Mouse (Mus musculus): Measurements from ENCODE around the gene Atg5. TPM values are rescaled to one million over a fixed set of nuclear protein-coding genes. Genes with fewer than 3 reads are reported as not detected.

Atg5 gene
- polyA plus RNA-seq, 1 experiment: 28.7 TPM

- no peak for TF ChIP-seq CTCF (IDR thresholded peaks at IDR 0.05; ENCODE audit: low read depth, low read length)
- TF ChIP-seq POLR2A (IDR thresholded peaks at IDR 0.05; ENCODE audit: insufficient read depth, low read length): no peak
- no peak for TF ChIP-seq EP300 (IDR thresholded peaks at IDR 0.05; ENCODE audit: insufficient read depth, low read depth, low read length)
- Histone ChIP-seq H3K27me3 (ENCODE audit: control insufficient read depth, insufficient read depth, low read length, poor library complexity, severe bottlenecking) (no peaks in the 10 kb centered on the region), H3K27ac (ENCODE audit: insufficient read depth, low read length) (no peak overlapping the region), H3K4me3 (ENCODE audit: low read depth, low read length) (no peak overlapping the region), H3K4me1 (ENCODE audit: control insufficient read depth, insufficient read depth, low read length) (no peaks in the 10 kb centered on the region), H3K9ac (ENCODE audit: low read depth, poor library complexity, severe bottlenecking) (no peak overlapping the region), H3K9me3 (replicated peaks; ENCODE audit: control insufficient read depth, insufficient read depth, low read length, poor library complexity, severe bottlenecking) (no peaks in the 10 kb centered on the region), H3K36me3 (ENCODE audit: control insufficient read depth, insufficient read depth, low read length, poor library complexity, severe bottlenecking) (peaks cover 14% of the 10 kb centered on the region)
Observed at GRCm38 (mm10) chr10:44348474-44349415, 80.6 kb downstream of the Atg5 start.

GRCm38 (mm10) chr10:44353467-44353866 lies 85.3 kb downstream of the Atg5 start:
- peaks cover 2% of the 10 kb centered on the region; the same call in 1 of the 2 replicates for H3K36me3 ChIP-seq (ENCODE audit: control insufficient read depth, insufficient read depth, low read length, poor library complexity, severe bottlenecking)
- H3K27ac ChIP-seq (ENCODE audit: insufficient read depth, low read length): no peak overlapping the region
- H3K4me1 ChIP-seq (ENCODE audit: control insufficient read depth, insufficient read depth, low read length): peaks cover 2% of the 10 kb centered on the region
- H3K4me3 ChIP-seq (ENCODE audit: low read depth, low read length): no peak overlapping the region
- H3K27me3 ChIP-seq (ENCODE audit: control insufficient read depth, insufficient read depth, low read length, poor library complexity, severe bottlenecking): no peaks in the 10 kb centered on the region
- no peaks in the 10 kb centered on the region for H3K9me3 ChIP-seq (replicated peaks; ENCODE audit: control insufficient read depth, insufficient read depth, low read length, poor library complexity, severe bottlenecking)
- no peak for TF ChIP-seq EP300 (IDR thresholded peaks at IDR 0.05; ENCODE audit: insufficient read depth, low read depth, low read length)
- TF ChIP-seq CTCF (IDR thresholded peaks at IDR 0.05; ENCODE audit: low read depth, low read length): no peak
- TF ChIP-seq POLR2A (IDR thresholded peaks at IDR 0.05; ENCODE audit: insufficient read depth, low read length): no peak
- H3K9ac ChIP-seq (ENCODE audit: low read depth, poor library complexity, severe bottlenecking): no peak overlapping the region

GRCm38 (mm10) chr10:44354393-44354792 lies 86.2 kb downstream of the Atg5 start:
- H3K36me3 ChIP-seq (ENCODE audit: control insufficient read depth, insufficient read depth, low read length, poor library complexity, severe bottlenecking): no peaks in the 10 kb centered on the region; the same call in 1 of the 2 replicates
- no peak overlapping the region for H3K27ac ChIP-seq (ENCODE audit: insufficient read depth, low read length)
- TF ChIP-seq POLR2A (IDR thresholded peaks at IDR 0.05; ENCODE audit: insufficient read depth, low read length): no peak
- TF ChIP-seq EP300 (IDR thresholded peaks at IDR 0.05; ENCODE audit: insufficient read depth, low read depth, low read length): no peak
- TF ChIP-seq CTCF (IDR thresholded peaks at IDR 0.05; ENCODE audit: low read depth, low read length): no peak
- H3K4me1 ChIP-seq (ENCODE audit: control insufficient read depth, insufficient read depth, low read length): peaks cover 2% of the 10 kb centered on the region
- H3K9ac ChIP-seq (ENCODE audit: low read depth, poor library complexity, severe bottlenecking): no peak overlapping the region
- no peaks in the 10 kb centered on the region for H3K9me3 ChIP-seq (replicated peaks; ENCODE audit: control insufficient read depth, insufficient read depth, low read length, poor library complexity, severe bottlenecking)
- H3K27me3 ChIP-seq (ENCODE audit: control insufficient read depth, insufficient read depth, low read length, poor library complexity, severe bottlenecking): no peaks in the 10 kb centered on the region
- no peak overlapping the region for H3K4me3 ChIP-seq (ENCODE audit: low read depth, low read length)

GRCm38 (mm10) chr10:44355216-44355615 lies 87.1 kb downstream of the Atg5 start:
- no peak overlapping the region for H3K9ac ChIP-seq (ENCODE audit: low read depth, poor library complexity, severe bottlenecking)
- no peak overlapping the region for H3K4me3 ChIP-seq (ENCODE audit: low read depth, low read length)
- H3K27me3 ChIP-seq (ENCODE audit: control insufficient read depth, insufficient read depth, low read length, poor library complexity, severe bottlenecking): no peaks in the 10 kb centered on the region
- H3K36me3 ChIP-seq (ENCODE audit: control insufficient read depth, insufficient read depth, low read length, poor library complexity, severe bottlenecking): no peaks in the 10 kb centered on the region; the same call in 1 of the 2 replicates
- H3K27ac ChIP-seq (ENCODE audit: insufficient read depth, low read length): no peak overlapping the region
- H3K4me1 ChIP-seq (ENCODE audit: control insufficient read depth, insufficient read depth, low read length): peaks cover 2% of the 10 kb centered on the region
- no peak for TF ChIP-seq EP300 (IDR thresholded peaks at IDR 0.05; ENCODE audit: insufficient read depth, low read depth, low read length)
- no peak for TF ChIP-seq POLR2A (IDR thresholded peaks at IDR 0.05; ENCODE audit: insufficient read depth, low read length)
- TF ChIP-seq CTCF (IDR thresholded peaks at IDR 0.05; ENCODE audit: low read depth, low read length): no peak
- H3K9me3 ChIP-seq (replicated peaks; ENCODE audit: control insufficient read depth, insufficient read depth, low read length, poor library complexity, severe bottlenecking): no peaks in the 10 kb centered on the region

- no peak overlapping the region for H3K27ac ChIP-seq (ENCODE audit: insufficient read depth, low read length)
- no peaks in the 10 kb centered on the region for H3K9me3 ChIP-seq (replicated peaks; ENCODE audit: control insufficient read depth, insufficient read depth, low read length, poor library complexity, severe bottlenecking)
- H3K4me1 ChIP-seq (ENCODE audit: control insufficient read depth, insufficient read depth, low read length): peaks cover 2% of the 10 kb centered on the region
- no peak for TF ChIP-seq POLR2A (IDR thresholded peaks at IDR 0.05; ENCODE audit: insufficient read depth, low read length)
- TF ChIP-seq CTCF (IDR thresholded peaks at IDR 0.05; ENCODE audit: low read depth, low read length): no peak
- no peak for TF ChIP-seq EP300 (IDR thresholded peaks at IDR 0.05; ENCODE audit: insufficient read depth, low read depth, low read length)
- H3K9ac ChIP-seq (ENCODE audit: low read depth, poor library complexity, severe bottlenecking): no peak overlapping the region
- H3K36me3 ChIP-seq (ENCODE audit: control insufficient read depth, insufficient read depth, low read length, poor library complexity, severe bottlenecking): no peaks in the 10 kb centered on the region; the same call in 1 of the 2 replicates
- no peak overlapping the region for H3K4me3 ChIP-seq (ENCODE audit: low read depth, low read length)
- H3K27me3 ChIP-seq (ENCODE audit: control insufficient read depth, insufficient read depth, low read length, poor library complexity, severe bottlenecking): no peaks in the 10 kb centered on the region
Observed at GRCm38 (mm10) chr10:44356625-44357024, 88.5 kb downstream of the Atg5 start.

- no peak overlapping the region for H3K27ac ChIP-seq (ENCODE audit: insufficient read depth, low read length)
- no peak for TF ChIP-seq EP300 (IDR thresholded peaks at IDR 0.05; ENCODE audit: insufficient read depth, low read depth, low read length)
- TF ChIP-seq POLR2A (IDR thresholded peaks at IDR 0.05; ENCODE audit: insufficient read depth, low read length): no peak
- TF ChIP-seq CTCF (IDR thresholded peaks at IDR 0.05; ENCODE audit: low read depth, low read length): no peak
- peaks cover 2% of the 10 kb centered on the region for H3K4me1 ChIP-seq (ENCODE audit: control insufficient read depth, insufficient read depth, low read length)
Observed at GRCm38 (mm10) chr10:44357316-44357715, 89.2 kb downstream of the Atg5 start.

More at GRCm38 (mm10) chr10:44357316-44357715, 89.2 kb downstream of the Atg5 start:
- Histone ChIP-seq H3K27me3 (ENCODE audit: control insufficient read depth, insufficient read depth, low read length, poor library complexity, severe bottlenecking) (no peaks in the 10 kb centered on the region), H3K9me3 (replicated peaks; ENCODE audit: control insufficient read depth, insufficient read depth, low read length, poor library complexity, severe bottlenecking) (no peaks in the 10 kb centered on the region), H3K36me3 (ENCODE audit: control insufficient read depth, insufficient read depth, low read length, poor library complexity, severe bottlenecking) (no peaks in the 10 kb centered on the region; the same call in 1 of the 2 replicates), H3K4me3 (ENCODE audit: low read depth, low read length) (no peak overlapping the region), H3K9ac (ENCODE audit: low read depth, poor library complexity, severe bottlenecking) (no peak overlapping the region)

Data from ES-Bruce4 (cell line).